Mouse (Mus musculus) layer of hippocampus, postnatal 36 days (tissue): Measurements from ENCODE around the gene Fbxo9. TPM values are rescaled to one million over a fixed set of nuclear protein-coding genes. Genes with fewer than 3 reads are reported as not detected.
"Not testable (repeated sequence)": the region's sequence is repeated elsewhere in the genome, so short reads cannot be mapped to it uniquely, and the experiment has no call there.

Source experiments
- DNase-seq, 2 experiments: peaks; one replicate each; pipeline ENCODE4 v3.0.0; 2022
- total RNA-seq, 2 experiments: library from RNA; stranded (reverse); gene quantifications; 2 replicates each; pipeline ENCODE4 v1.2.3; 2021

The Fbxo9 gene
- total RNA-seq: 10 to 100 TPM; 90.2 to 92.4 TPM

GRCm38 (mm10) chr9:78108796-78109239 is at the start of gene Fbxo9, which contains the start of gene Ick:
Fbxo9 (minus strand) TSS chr9:78109065.
Ick (plus strand) TSS chr9:78109192.
- DNase-seq: peak; percentile 85

- no peak for DNase-seq
Measured at GRCm38 (mm10) chr9:78157221-78157620, 48.4 kb upstream of the Fbxo9 start.

- DNase-seq: no peak
Measured at GRCm38 (mm10) chr9:78154211-78154977, 45.5 kb upstream of the Fbxo9 start.

- DNase-seq: not testable (repeated sequence)
Measured at GRCm38 (mm10) chr9:78149770-78150169, 40.9 kb upstream of the Fbxo9 start.

GRCm38 (mm10) chr9:78148149-78148548 is 39.3 kb upstream of the Fbxo9 start:
- no peak for DNase-seq

GRCm38 (mm10) chr9:78146627-78147026 is 37.8 kb upstream of the Fbxo9 start:
- no peak for DNase-seq

GRCm38 (mm10) chr9:78146099-78146498 is 37.2 kb upstream of the Fbxo9 start:
- DNase-seq: peak; percentile 34 to 39

GRCm38 (mm10) chr9:78139463-78139862 is 30.6 kb upstream of the Fbxo9 start:
- no peak for DNase-seq

GRCm38 (mm10) chr9:78138044-78138676 is 29.3 kb upstream of the Fbxo9 start:
- no peak for DNase-seq

GRCm38 (mm10) chr9:78135658-78136057 is 26.8 kb upstream of the Fbxo9 start:
- no peak for DNase-seq

- DNase-seq: no peak
Measured at GRCm38 (mm10) chr9:78126643-78127042, 17.8 kb upstream of the Fbxo9 start.

- DNase-seq: no peak
Measured at GRCm38 (mm10) chr9:78126007-78126406, 17.1 kb upstream of the Fbxo9 start.

GRCm38 (mm10) chr9:78124297-78124696 is 15.4 kb upstream of the Fbxo9 start:
- no peak for DNase-seq

- no peak for DNase-seq
Measured at GRCm38 (mm10) chr9:78122939-78123712, 14.3 kb upstream of the Fbxo9 start.

GRCm38 (mm10) chr9:78121985-78122384 is 13.1 kb upstream of the Fbxo9 start:
- DNase-seq: no peak

GRCm38 (mm10) chr9:78121358-78121757 is 12.5 kb upstream of the Fbxo9 start:
- DNase-seq: no peak

- DNase-seq: no peak
Measured at GRCm38 (mm10) chr9:78117690-78118089, 8.8 kb upstream of the Fbxo9 start.

- no peak for DNase-seq
Measured at GRCm38 (mm10) chr9:78115746-78116145, 6.9 kb upstream of the Fbxo9 start.

- no peak for DNase-seq
Measured at GRCm38 (mm10) chr9:78113538-78113885, 4.6 kb upstream of the Fbxo9 start.

GRCm38 (mm10) chr9:78112770-78113537 is 4.1 kb upstream of the Fbxo9 start:
- peak; percentile 92 to 96 for DNase-seq

- no peak for DNase-seq
Measured at GRCm38 (mm10) chr9:78111456-78111855, 2.6 kb upstream of the Fbxo9 start.

- no peak for DNase-seq
Measured at GRCm38 (mm10) chr9:78109656-78110055, 791 bp upstream of the Fbxo9 start.
